Mouse (Mus musculus): Measurements from ENCODE around the gene Cxcl10.
"Not testable (repeated sequence)": the region's sequence is repeated elsewhere in the genome, so short reads cannot be mapped to it uniquely, and the experiment has no call there.

Cxcl10 gene

DNA sequence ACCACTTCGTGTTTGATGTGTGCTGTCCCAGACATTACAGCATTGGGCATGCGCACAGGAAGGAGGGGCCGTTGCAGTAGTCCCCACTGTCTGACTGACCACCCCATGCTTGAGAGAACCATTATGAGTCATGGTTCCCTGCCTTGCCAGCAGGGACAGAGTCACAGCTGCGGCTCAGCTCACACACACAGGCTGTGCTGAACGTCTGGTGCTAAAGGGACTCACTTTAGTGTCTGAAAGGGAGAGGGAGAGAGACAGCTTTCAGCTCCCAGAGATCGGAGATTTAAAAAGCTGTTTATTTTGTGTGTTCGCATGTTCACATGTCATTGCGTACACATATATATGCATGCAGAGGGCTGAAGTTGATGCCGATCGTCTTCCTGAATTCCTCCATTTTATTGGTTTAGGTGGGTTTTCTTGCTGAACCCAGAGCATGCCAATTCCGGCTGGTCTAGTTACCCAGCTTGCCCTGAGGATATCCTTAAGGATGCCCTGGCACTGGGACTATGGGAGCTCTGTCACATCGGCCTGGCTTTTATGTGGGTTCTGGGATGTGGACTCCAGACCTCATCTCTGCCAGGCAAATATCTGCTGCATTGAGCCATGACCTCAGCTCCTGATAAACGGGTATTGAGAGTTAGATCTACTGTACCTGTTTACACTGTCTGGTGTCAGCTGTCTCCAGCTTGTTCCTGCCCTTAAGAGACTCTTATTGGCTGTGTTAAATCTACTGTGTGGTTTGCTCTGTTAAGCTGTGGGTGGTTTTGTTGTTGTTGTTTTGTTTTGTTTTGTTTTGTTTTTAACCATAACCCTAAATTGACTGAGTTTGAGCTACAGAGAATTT lies 20.7 kb upstream of the Cxcl10 start:
- peak; percentile 17 for DNase-seq (ENCODE audit: low spot score)

DNA sequence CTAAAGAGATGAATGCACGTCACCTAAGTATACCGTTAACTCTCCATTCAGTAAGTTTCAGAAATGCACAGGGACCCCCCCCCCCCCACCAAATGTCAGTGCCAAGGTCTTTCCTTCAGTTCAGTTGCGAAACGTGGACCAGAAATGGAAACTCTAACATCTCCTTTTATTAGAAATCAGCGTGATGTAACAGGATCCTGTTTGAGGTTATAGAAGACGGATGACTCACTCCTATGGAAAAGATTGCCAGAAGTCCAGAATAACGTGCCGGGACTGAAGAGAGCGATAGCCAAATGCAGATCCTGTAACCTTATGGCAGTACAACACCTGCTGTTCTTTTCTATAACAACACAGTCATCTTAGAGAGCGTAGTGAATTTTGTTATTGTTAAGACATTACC lies 19.7 kb upstream of the Cxcl10 start:
- no peak for DNase-seq (ENCODE audit: low spot score)

DNA sequence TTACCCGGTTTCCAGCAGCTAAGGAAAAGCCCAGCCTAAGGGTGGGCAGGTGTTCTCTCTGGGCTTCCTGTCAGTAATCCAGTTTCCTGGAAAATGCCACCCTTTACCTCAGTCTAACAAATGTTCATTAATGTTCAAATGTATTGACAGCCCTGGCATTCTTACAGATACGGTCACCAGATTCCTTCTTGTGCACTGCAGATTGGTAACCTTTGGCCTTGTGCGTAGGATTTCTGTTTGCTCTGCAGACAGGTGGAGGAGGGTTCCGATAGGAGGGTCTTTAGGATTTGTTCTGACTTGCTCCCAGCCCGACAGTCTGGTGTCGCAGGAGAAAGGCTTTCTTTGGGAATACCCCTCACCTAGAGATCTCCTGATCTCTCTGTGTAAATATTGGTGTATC lies 17.9 kb upstream of the Cxcl10 start:
- DNase-seq (ENCODE audit: low spot score) = no peak

DNA sequence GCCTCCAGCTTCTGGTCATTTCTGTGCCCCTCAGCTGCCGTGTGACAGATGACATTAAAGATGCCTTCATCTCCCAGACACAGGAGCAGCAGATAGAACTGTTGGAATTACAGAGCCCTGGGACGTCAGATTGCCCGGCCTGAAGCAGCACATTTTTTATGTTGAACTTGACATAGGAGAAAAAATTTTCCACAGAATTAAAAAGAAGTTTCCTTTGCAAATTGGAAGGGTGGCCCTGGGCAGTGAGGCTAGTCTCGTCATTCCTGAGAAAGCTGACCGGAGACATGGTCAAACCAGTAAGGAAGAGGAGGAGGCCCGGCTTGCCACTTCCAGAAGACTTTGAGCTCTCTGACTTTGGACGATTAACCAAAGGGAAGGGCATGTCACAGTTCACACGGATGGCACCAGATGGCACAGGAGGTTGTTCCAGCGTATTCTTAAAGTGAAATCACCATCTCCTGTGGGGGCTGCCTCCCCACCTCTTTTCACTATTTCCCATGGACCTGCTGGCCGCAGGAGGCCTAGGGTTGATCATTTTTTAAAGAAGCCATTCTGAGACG lies 16.5 kb upstream of the Cxcl10 start:
- no peak for DNase-seq (ENCODE audit: low spot score)

DNA sequence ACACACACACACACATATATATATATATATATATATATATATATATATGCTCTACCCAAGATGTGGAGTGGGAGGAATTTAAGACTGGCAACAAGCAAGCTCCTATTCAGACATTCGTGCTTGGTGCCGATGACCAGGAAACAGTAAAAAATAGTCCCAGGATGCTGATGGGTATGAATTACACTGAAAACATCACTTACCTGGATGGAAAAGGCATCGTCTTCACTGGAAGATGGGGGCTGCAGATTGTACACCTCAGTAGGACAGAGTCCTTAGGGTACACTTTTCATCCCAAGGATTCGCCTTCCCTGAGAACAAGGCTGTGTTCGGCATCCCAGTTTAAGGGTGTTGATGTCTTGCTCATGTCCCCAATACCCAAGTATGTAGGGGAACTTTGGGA lies 15.3 kb upstream of the Cxcl10 start:
- no peak for DNase-seq (ENCODE audit: low spot score)

DNA sequence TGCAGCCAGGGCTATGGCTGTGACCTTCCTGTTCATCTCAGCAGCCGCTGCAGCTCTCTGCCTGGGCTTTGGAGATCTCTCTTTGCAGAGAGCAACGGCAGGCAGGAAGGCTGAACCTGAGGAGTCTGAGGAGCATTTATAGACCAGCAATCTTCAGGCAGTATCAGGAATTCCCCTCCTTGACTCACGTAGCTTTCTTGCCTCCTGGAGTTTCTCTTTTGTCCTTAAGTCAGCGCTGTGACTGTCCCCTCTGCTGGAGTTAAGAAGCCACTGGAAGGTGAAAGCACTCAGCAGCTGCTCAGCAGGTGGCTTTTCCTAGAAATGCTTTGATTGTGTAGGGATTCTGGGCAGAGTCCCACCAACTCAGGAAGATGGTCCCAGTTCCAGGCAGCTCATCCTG lies 14.5 kb upstream of the Cxcl10 start:
- no peak for DNase-seq (ENCODE audit: low spot score)

DNA sequence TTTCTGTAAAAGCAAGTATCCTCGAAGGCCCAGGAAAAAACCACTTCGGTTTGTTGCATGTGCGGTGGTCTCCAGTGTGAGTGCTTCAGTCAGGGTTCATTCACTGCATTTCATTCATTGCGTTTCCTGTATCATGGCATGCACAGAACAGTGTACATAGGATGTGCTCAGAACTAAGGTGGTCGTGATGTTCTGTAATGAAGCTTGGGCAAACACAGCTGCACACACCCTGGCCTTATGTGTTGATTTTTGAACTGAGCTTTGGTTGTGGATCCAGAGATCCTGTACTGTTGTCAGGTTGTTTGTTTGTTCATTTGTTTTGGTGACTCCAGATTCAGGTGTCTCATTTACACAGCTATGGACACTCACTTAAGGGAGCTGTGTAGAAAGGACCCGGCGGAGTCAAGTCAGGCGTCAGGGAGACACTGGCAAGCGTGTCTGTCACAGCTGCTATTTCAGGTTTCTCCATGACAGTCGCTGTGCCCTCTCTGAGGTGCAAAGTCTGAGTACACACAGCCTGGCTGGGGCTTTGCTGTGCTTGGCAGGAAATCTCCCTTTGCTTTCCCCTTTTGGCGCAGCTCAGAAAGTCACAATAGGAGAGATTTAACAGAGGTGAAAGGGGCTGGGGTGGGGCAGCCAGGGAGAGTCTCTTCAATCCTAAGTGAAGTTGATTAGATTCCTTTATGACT lies 10.2 kb upstream of the Cxcl10 start:
- no peak for DNase-seq (ENCODE audit: low spot score)

DNA sequence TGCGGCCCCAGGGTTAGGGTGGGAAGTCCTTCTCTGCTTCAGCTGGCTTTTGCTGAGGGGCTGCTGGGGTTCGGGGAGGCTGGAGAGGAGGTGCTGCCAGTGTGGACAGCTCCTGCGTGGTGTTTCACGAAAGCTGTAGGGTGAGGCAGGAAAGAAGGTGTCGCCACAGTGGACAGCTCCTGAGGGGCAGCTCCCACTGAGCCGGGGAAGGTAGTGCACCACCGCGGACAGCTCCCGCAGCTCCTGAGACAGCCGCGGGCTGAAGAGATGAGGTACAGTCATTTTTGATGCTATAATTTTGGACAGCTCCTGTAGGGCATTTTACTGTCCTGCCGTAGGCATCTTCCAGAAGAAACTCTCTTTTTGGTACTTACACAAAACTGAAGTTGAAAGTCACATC lies 9.3 kb upstream of the Cxcl10 start:
- no peak for DNase-seq (ENCODE audit: low spot score)

DNA sequence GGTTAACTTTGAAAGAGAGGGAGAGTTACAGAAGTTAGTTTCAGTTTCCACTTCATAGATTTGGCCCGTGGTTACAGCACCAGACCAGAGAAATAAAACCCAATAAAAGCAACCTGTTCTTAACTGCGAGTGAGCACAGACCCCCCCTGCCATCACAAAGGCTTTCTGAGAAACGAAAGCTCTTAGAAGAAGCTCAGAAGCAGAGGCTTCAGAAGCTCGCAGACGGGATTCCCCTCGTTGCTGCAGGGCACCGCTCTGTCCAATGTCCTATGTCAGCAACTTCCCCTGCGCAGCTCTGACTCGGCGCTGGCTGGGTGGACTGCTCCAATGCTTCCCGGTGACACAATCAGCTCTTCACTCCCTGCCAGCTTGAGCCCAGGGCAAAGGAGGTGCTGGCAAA lies 4.8 kb upstream of the Cxcl10 start:
- no peak for DNase-seq (ENCODE audit: low spot score)

DNA sequence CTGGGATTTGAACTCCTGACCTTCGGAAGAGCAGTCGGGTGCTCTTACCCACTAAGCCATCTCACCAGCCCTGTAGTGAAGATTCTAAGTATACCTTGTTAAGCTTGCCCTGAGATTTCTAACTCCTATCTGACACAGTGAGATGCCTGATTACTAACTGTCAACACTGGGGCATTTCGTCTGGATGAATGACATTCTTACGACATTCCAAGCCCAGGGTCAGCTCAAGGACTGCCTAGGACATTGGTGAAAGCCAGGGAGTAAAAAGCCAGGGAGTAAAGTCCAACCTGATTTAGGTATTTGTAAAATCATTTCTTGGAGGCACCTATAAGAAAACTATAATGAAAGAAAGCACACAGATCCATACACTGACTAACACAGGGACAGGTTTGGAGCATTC lies 4.0 kb upstream of the Cxcl10 start:
- DNase-seq (ENCODE audit: low spot score) = not testable (repeated sequence)

DNA sequence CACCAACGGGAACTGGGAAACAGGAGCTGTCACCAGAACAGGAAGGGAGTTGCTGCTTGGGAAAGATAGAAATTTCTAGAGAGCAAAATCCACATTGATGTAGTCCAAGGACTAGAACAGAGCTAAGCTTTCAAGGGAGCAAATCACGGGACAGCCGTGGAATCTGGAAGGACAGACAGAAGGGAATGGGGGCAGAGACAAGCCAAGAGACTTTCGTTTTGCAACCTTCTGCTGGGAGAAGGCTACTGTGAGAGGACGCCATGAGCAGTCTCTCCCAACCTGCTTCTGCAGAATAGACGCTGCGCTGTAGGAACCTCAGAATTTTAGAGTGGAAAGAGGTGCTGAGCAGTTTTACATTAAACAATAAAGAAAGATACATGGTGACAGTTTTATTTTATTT lies 1.0 kb upstream of the Cxcl10 start:
- no peak for DNase-seq (ENCODE audit: low spot score)

DNA sequence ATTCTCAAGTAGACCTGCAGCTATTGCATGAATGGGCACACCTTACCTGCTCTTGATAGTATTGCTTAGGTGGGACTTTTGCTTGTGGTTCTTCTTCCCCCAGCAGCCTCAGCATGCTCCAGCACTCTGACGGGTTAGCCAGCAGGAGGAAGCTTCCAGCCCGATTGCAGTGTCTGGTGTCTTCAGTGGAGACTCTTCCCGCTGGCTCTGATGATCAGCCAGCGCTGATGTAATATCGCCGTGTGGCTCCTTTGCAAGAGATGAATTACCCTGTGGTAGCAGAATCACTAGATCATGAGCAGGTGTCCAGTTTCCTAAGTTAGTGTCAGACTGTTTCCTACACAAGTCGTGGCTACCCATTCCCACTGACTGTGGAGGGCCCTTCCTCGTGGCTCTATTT lies 3.7 kb downstream of the Cxcl10 start:
- DNase-seq (ENCODE audit: low spot score) = no peak

DNA sequence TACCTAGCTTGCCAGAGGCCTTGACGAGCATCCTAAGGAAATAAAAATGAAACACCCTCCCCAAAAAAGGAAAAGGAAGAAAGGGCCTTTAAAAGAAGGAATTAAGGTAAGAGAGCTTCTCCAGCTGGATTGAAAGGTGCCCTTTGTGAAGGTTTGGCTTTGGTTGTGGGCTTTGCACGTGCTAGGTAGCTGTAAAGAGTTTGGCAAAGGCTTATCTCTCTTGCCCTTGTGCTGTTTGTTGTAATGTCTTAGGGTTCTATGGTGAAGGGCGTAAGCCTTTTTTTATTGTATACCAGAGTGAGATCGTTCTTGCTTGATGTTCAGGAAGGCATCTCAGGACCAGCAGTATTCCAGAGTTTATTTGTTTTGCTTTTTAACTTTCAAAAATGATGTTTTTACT lies 8.1 kb downstream of the Cxcl10 start:
- DNase-seq (ENCODE audit: low spot score) = no peak

DNA sequence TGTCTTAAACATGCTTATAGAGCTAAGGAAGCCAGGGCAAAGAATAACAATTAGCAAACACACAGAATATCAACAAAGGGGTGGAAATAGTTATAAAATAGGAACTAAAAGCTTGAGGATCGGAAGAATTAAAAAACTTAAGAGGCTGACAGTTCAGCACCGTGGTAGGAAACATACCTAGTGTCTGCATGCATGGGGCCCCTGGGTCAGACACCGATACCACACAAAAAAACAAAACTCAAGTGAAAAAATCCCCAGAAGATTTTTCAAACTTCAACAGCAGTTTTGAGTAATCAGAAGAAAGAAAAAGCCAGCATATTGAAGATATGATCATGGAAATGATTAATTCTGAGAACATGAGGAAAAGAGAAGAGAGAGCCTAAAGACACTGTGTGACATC lies 11.9 kb downstream of the Cxcl10 start:
- no peak for DNase-seq (ENCODE audit: low spot score)

DNA sequence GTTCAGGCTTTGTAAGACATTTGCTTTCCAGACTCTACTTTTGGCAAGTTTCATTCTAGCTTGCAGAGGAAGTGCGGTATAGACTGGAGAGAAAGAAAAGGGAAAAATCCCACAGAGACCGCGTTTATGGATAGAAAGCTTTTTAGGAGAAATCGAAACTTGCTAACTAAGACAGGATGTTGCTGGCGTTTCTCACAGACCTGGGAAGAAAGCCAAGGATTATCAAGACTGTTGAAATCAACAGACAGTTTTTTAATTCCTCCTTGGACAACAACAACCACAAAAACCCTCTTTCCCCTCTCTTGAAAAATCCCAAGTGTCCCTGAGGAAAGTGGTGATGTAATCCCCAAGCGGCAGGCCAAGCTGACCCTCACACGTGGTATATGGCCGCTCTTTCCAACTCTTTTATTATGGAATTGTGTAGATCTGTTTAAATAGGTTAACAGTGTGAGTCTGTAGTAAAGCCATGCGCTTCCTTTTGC lies 16.3 kb downstream of the Cxcl10 start:
- DNase-seq (ENCODE audit: low spot score) = no peak

DNA sequence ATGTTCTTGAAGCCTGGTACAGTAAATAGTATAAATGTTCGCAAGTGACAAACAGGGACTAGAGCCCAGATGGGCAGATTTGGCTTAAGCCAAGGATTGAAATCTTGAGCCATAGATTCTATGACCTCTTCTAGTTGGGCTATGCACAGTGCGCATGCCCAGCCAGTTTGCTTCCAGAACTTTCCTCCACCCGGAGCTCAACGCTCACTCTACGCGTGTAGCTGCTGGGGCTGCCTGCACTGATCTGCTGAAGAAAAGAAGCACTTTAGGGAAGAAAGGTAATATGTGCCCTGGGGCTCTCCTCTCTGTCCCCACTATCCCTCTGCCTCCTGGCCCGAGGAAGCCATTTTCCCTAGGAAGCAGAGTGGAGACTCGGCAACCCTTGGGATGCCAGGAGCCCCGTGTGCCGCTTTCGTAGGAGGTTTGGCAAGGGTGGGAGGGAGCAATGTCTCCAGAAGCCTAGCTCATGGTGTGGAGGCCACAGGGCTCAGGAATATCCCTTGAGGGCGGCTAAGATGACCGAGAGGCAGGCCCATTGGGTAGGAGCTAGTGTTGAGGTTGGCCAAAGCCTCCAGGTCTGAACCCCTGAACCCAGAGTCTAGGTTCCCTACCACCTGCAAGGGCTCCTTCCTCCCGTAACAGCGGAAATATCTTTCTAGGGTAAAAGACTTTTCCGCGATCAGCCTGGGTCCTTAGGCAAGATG lies 16.9 kb downstream of the Cxcl10 start, which contains the start of gene Art3:
Gene Art3, plus strand, starts transcription at position 193 of the 704 bp plus-strand sequence.
- no peak for DNase-seq (ENCODE audit: low spot score)

DNA sequence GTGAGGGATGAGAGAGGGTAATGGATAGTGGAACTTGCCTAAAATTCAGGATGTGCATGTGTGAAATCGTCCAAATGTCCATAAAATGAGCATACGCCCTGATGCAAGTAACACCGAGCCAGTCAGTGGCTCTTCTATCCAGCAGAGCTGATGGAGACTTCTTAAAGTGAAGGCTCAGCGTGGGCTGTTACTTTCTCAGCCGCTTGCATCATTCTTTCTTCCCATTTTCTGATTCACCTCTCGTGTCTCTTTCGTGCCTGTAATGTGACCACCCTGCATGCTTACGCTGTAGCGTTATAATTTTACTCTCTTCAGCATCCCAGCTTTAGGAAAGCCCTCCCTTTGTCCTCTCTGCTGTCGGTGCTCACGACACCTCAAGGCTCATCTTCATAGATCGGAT lies 17.6 kb downstream of the Cxcl10 start:
- no peak for DNase-seq (ENCODE audit: low spot score)

DNA sequence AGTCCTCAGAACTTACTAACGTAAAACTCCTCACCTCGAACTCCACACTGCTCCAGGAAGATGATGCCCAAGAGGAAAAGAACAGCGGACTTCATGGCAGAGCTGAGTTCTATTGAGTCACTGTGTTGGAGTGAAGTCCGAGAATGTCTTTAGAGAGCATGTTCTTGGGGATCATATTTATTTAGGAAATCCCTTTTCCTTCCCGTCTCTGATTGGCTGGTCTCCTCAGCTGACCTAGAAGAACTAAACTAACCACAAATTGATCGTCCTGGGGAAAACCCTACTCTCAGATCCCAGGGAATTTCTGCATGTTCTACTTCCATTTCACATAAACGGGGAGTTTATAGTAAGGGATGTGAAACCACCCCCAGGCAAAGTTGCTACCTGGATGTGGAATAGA lies 20.8 kb downstream of the Cxcl10 start, which contains the start of gene Cxcl9:
Gene Cxcl9, minus strand, starts transcription at position 151 of the 400 bp plus-strand sequence.
- no peak for DNase-seq (ENCODE audit: low spot score)

DNA sequence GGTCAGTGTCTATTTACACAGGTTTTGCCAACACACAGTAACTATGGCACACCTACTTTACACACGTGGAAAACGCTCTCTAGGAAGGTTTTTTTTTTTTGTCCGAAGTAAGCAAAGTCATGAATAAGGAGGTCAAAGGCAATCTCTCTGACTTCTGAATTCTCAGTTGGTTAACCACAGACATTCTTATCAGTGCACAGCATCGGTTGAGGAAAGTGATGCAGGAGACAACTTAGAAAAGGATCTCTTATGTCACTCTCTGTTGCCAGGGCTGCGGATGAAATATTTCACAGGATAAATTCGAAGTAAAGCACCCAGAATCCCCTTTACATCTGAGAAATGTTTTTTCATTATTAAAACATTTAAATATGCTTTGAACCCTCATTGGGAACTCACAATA lies 21.3 kb downstream of the Cxcl10 start:
- no peak for DNase-seq (ENCODE audit: low spot score)

DNA sequence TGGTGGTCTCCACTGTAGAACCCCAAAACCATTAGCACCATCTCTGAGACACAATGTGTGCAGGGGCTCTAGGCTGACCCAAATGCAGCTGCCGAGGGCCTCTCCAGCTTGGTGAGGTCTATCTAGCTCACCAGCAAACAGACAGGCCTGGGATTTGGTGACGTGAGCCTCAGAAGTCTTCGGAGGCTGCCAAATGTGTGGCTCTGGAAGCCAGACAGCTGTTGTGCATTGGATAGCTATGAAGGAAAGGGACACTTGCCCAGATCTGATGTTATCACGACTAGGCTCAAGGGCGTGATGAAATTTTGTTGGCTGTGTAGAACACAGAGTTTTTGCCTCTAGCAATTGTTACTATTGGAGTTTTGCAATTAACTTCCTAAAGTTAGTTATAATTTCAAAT lies 25.4 kb downstream of the Cxcl10 start:
- no peak for DNase-seq (ENCODE audit: low spot score)

DNA sequence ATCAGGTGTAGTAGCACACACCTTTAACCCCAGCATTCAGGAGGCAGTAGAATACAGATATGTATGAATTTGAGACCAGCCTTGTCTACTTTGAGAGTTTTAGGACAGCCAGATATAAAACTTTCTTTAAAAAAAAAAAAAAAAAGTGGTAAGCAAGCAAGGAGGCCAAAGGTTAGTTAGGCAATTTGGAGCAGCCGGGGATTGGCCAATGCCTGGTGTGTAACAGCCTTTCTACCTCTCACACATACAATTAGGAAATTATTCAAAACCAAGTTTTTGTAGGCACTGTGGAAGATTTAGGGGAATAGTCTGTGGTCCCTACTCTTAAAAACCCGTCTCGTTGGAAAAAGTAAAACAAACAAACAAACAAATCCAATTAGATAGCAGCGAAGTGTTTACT lies 26.1 kb downstream of the Cxcl10 start:
- DNase-seq (ENCODE audit: low spot score) = no peak

DNA sequence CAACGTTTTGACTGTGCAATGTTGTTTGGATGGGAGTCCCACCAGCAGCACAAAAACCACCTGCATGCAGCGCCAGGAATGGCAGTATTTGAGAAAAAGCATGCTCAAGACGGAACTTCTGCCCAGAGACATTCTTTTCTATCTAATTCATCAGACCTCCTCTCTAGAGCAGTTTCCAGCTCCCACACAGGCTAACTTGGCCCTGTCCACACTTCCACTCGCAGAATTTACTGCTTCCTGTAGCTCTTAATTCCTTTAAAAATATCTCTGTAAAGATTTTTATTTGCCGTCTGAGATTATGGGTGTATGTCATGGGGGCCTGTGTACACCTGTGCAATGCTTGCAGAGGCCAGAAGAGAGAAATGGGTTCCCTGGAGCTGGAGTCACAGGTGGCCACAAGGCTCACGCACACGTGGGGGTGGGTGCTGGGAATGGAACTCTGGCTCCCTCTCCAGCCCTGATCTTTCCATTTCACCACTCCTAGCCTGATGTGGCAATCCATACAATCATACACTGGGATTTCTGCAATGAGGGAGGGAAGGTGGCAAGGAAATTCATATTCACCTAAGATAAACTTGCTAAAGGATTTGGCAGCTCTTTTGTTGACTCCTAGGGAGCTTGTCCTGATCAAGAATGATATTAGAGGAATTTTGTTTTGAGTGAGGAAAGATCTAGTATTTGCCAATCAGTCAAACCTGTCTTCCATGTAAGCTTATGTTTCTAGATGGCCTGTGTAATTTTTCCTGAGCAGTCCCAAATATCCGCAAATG lies 26.9 kb downstream of the Cxcl10 start:
- no peak for DNase-seq (ENCODE audit: low spot score)

Measured in left cerebral cortex, adult 11 months (tissue).